Mouse (Mus musculus): ENCODE results near the gene Tmem131l. TPM values are rescaled to one million over a fixed set of nuclear protein-coding genes. Genes with fewer than 3 reads are reported as not detected.
"Not testable (repeated sequence)": the region's sequence is repeated elsewhere in the genome, so short reads cannot be mapped to it uniquely, and the experiment has no call there.

Tmem131l gene
- polyA plus RNA-seq, 1 experiment from 2014 or later: 89.0 TPM

DNA sequence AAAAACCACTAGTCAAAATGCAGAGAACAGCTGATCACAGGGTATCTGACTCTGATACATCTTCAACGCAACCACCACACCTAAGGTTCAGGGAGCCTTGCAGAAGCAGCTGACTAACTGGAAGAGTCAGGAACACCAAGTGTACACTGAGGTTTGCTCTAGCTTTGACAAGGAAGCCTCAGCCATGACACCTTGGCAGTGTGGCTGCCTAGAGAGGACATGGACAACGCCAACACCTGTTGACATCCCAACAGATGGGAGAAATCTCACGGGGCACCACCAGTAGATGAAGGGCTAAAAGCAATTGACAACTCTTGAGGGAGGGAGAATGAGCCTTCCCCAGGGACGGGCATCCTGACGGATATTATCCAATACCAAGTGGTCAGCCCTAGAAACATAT is 144.9 kb downstream of the Tmem131l start:
- no peak overlapping the region for H3K27ac ChIP-seq (ENCODE audit: low read depth, low read length)
- H3K4me1 ChIP-seq (replicated peaks; ENCODE audit: control insufficient read depth, insufficient read depth, low read length): no peaks in the 10 kb centered on the region
- H3K36me3 ChIP-seq (ENCODE audit: control insufficient read depth, insufficient read depth, low read length): peaks cover 11% of the 10 kb centered on the region
- no peak overlapping the region for H3K4me3 ChIP-seq (ENCODE audit: low read depth, low read length)
- H3K4me2 ChIP-seq (replicated peaks; ENCODE audit: low read depth, low read length): no peak overlapping the region
- no peaks in the 10 kb centered on the region for H3K27me3 ChIP-seq (ENCODE audit: control insufficient read depth, insufficient read depth, low read length)
- WGBS: 92% methylated on average over 5 of the region's 5 CpGs
- no peaks in the 10 kb centered on the region for H3K9me3 ChIP-seq (ENCODE audit: control insufficient read depth, low read length)
- no peak overlapping the region for H3K9ac ChIP-seq (ENCODE audit: low read depth, low read length)
- ATAC-seq (ENCODE audit: low FRiP score) (no peak), DNase-seq (ENCODE audit: low spot score) (no peak)

DNA sequence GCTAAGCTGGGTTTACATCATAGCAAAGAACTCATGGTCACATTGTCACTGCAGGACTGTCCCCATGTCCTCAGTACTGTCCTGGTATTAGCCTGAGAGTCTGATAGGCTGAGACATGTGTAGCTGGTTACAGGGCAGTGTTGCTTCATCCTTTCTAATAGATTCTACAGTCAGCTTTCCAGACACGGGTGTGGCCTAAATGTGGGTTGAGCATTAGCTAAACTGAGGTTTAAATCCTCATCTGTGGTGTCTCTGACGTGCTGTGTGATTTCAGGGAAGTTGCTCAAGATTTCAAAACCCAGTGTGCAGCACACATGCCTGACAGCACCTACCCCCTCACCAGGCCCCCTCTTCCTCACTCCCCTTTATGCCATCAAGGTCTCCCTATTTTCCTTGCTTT is 154.8 kb downstream of the Tmem131l start:
- no peaks in the 10 kb centered on the region for H3K9me3 ChIP-seq (ENCODE audit: control insufficient read depth, low read length)
- H3K9ac ChIP-seq (ENCODE audit: low read depth, low read length): no peak overlapping the region
- DNase-seq (ENCODE audit: low spot score) (no peak), ATAC-seq (ENCODE audit: low FRiP score) (no peak)
- 81% methylated on average over 2 of the region's 2 CpGs for WGBS
- no peaks in the 10 kb centered on the region for H3K27me3 ChIP-seq (ENCODE audit: control insufficient read depth, insufficient read depth, low read length)
- H3K27ac ChIP-seq (ENCODE audit: low read depth, low read length): no peak overlapping the region
- H3K4me2 ChIP-seq (replicated peaks; ENCODE audit: low read depth, low read length): no peak overlapping the region
- H3K36me3 ChIP-seq (ENCODE audit: control insufficient read depth, insufficient read depth, low read length): no peaks in the 10 kb centered on the region
- H3K4me1 ChIP-seq (replicated peaks; ENCODE audit: control insufficient read depth, insufficient read depth, low read length): no peaks in the 10 kb centered on the region
- H3K4me3 ChIP-seq (ENCODE audit: low read depth, low read length): no peak overlapping the region

DNA sequence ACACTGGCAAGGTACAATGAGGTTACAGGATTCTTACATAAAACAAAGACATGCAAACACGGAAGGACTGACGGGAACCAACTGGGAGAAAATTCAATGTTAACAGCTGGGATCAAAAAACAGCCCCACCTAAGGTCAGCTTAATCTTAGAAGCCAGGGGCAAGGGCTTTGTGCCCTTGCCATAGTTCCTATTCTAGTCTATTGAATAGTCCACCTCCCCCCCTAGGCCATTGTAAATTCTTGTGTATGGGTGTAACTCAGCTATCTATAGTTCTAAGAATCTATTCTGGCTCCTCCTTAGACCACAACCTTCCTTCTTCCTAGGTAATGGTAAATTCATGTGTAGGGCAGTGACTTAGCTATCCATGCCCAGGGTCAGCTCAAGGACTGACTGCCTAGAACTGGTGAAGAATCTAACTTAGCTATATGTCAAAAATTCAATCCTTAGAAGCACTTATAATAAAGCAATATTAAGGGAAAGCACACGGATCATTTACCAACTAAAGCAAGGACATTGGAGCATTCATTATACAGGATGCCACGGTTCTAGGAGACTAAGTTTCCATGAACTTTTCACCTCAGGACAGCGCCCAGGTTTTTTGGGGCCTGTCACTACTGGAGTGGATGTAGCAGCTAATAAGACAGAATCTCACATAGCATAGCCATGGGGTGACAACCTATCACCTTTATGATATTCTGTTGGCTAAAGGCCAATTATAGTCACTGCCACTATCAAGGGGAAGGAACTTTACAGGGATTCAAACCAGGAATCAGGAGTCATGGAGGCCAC is 160.5 kb downstream of the Tmem131l start:
- 85% methylated on average over 5 of the region's 5 CpGs for WGBS
- not testable (repeated sequence) for H3K9me3 ChIP-seq (ENCODE audit: control insufficient read depth, low read length); H3K27me3 ChIP-seq (ENCODE audit: control insufficient read depth, insufficient read depth, low read length); H3K4me2 ChIP-seq (replicated peaks; ENCODE audit: low read depth, low read length); H3K27ac ChIP-seq (ENCODE audit: low read depth, low read length); DNase-seq (ENCODE audit: low spot score); H3K4me3 ChIP-seq (ENCODE audit: low read depth, low read length); ATAC-seq (ENCODE audit: low FRiP score); H3K4me1 ChIP-seq (replicated peaks; ENCODE audit: control insufficient read depth, insufficient read depth, low read length); H3K9ac ChIP-seq (ENCODE audit: low read depth, low read length); H3K36me3 ChIP-seq (ENCODE audit: control insufficient read depth, insufficient read depth, low read length)

GRCm38 (mm10) chr3:83878801-83879200 is 161.2 kb downstream of the Tmem131l start:
- H3K27me3 ChIP-seq (ENCODE audit: control insufficient read depth, insufficient read depth, low read length): no peaks in the 10 kb centered on the region
- no peak overlapping the region for H3K4me2 ChIP-seq (replicated peaks; ENCODE audit: low read depth, low read length)
- no peak for DNase-seq (ENCODE audit: low spot score)
- H3K9me3 ChIP-seq (ENCODE audit: control insufficient read depth, low read length): no peaks in the 10 kb centered on the region
- no peaks in the 10 kb centered on the region for H3K4me1 ChIP-seq (replicated peaks; ENCODE audit: control insufficient read depth, insufficient read depth, low read length)
- 92% methylated on average over 4 of the region's 4 CpGs for WGBS
- no peak overlapping the region for H3K9ac ChIP-seq (ENCODE audit: low read depth, low read length)
- no peak overlapping the region for H3K27ac ChIP-seq (ENCODE audit: low read depth, low read length)
- no peak overlapping the region for H3K4me3 ChIP-seq (ENCODE audit: low read depth, low read length)
- H3K36me3 ChIP-seq (ENCODE audit: control insufficient read depth, insufficient read depth, low read length): no peaks in the 10 kb centered on the region
- ATAC-seq (ENCODE audit: low FRiP score): no peak

GRCm38 (mm10) chr3:83876299-83876698 is 163.7 kb downstream of the Tmem131l start:
- Histone ChIP-seq H3K4me2 (replicated peaks; ENCODE audit: low read depth, low read length) (no peak overlapping the region), H3K27ac (ENCODE audit: low read depth, low read length) (no peak overlapping the region), H3K36me3 (ENCODE audit: control insufficient read depth, insufficient read depth, low read length) (no peaks in the 10 kb centered on the region), H3K4me1 (replicated peaks; ENCODE audit: control insufficient read depth, insufficient read depth, low read length) (no peaks in the 10 kb centered on the region), H3K4me3 (ENCODE audit: low read depth, low read length) (no peak overlapping the region), H3K27me3 (ENCODE audit: control insufficient read depth, insufficient read depth, low read length) (no peaks in the 10 kb centered on the region), H3K9ac (ENCODE audit: low read depth, low read length) (no peak overlapping the region), H3K9me3 (ENCODE audit: control insufficient read depth, low read length) (no peaks in the 10 kb centered on the region)
- ATAC-seq (ENCODE audit: low FRiP score) (no peak), DNase-seq (ENCODE audit: low spot score) (no peak)
- 76% methylated on average over 4 of the region's 4 CpGs for WGBS

- not testable (repeated sequence) for H3K27me3 ChIP-seq (ENCODE audit: control insufficient read depth, insufficient read depth, low read length); H3K36me3 ChIP-seq (ENCODE audit: control insufficient read depth, insufficient read depth, low read length); H3K9me3 ChIP-seq (ENCODE audit: control insufficient read depth, low read length); H3K4me3 ChIP-seq (ENCODE audit: low read depth, low read length); DNase-seq (ENCODE audit: low spot score); ATAC-seq (ENCODE audit: low FRiP score); H3K9ac ChIP-seq (ENCODE audit: low read depth, low read length); H3K4me2 ChIP-seq (replicated peaks; ENCODE audit: low read depth, low read length); H3K27ac ChIP-seq (ENCODE audit: low read depth, low read length); H3K4me1 ChIP-seq (replicated peaks; ENCODE audit: control insufficient read depth, insufficient read depth, low read length)
- 92% methylated on average over 2 of the region's 2 CpGs for WGBS
Observed at GRCm38 (mm10) chr3:83875078-83875477, 164.9 kb downstream of the Tmem131l start.

DNA sequence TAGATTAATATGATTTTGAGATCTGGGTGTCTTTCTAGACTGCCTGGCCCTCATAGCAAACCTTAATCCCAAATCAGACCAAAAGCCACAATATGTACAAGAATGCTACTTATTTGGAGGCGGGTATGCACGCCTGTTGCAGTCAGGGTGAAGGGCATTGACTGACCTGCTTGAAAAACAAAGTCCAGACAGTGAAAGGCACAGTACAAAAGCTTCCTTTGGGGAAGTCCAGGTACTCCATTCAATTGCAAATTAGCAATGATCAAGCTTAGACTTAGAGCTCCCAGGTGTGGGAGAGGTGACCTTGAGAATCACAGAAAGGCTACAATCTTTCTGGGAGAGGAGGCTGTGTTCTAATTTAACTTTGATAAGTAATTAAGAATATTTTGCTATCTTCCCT is 167.1 kb downstream of the Tmem131l start:
- H3K4me3 ChIP-seq (ENCODE audit: low read depth, low read length); DNase-seq (ENCODE audit: low spot score); H3K9me3 ChIP-seq (ENCODE audit: control insufficient read depth, low read length); H3K27ac ChIP-seq (ENCODE audit: low read depth, low read length); H3K36me3 ChIP-seq (ENCODE audit: control insufficient read depth, insufficient read depth, low read length); H3K9ac ChIP-seq (ENCODE audit: low read depth, low read length); ATAC-seq (ENCODE audit: low FRiP score); H3K4me2 ChIP-seq (replicated peaks; ENCODE audit: low read depth, low read length); H3K4me1 ChIP-seq (replicated peaks; ENCODE audit: control insufficient read depth, insufficient read depth, low read length); H3K27me3 ChIP-seq (ENCODE audit: control insufficient read depth, insufficient read depth, low read length): not testable (repeated sequence)
- WGBS: 90% methylated on average over 2 of the region's 2 CpGs

DNA sequence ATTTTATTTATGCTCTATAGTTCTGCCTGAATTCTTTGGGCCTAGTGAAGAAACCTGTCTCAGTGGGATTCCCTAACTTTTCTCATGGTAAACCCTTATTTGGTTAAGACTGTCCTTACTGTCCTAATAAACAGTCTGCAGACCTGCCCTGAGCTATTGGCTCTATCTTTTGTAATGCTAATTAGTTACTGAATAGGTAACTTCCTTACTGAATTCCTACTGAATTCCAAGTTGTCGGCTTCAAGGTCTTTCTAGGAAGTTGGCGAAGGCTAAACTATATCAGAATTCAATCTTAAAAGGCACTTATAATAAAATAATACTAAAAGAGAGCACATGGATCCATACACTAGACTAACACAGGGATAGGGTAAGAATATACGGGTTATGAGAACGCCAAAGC is 168.0 kb downstream of the Tmem131l start:
- ATAC-seq (ENCODE audit: low FRiP score); H3K27me3 ChIP-seq (ENCODE audit: control insufficient read depth, insufficient read depth, low read length); H3K27ac ChIP-seq (ENCODE audit: low read depth, low read length); H3K36me3 ChIP-seq (ENCODE audit: control insufficient read depth, insufficient read depth, low read length); H3K4me3 ChIP-seq (ENCODE audit: low read depth, low read length); H3K9me3 ChIP-seq (ENCODE audit: control insufficient read depth, low read length); DNase-seq (ENCODE audit: low spot score); H3K9ac ChIP-seq (ENCODE audit: low read depth, low read length); H3K4me1 ChIP-seq (replicated peaks; ENCODE audit: control insufficient read depth, insufficient read depth, low read length); H3K4me2 ChIP-seq (replicated peaks; ENCODE audit: low read depth, low read length): not testable (repeated sequence)
- 96% methylated on average over 4 of the region's 4 CpGs for WGBS

GRCm38 (mm10) chr3:83871559-83871958 is 168.4 kb downstream of the Tmem131l start:
- not testable (repeated sequence) for DNase-seq (ENCODE audit: low spot score); H3K9ac ChIP-seq (ENCODE audit: low read depth, low read length); H3K27ac ChIP-seq (ENCODE audit: low read depth, low read length); H3K4me1 ChIP-seq (replicated peaks; ENCODE audit: control insufficient read depth, insufficient read depth, low read length); H3K9me3 ChIP-seq (ENCODE audit: control insufficient read depth, low read length); ATAC-seq (ENCODE audit: low FRiP score); H3K4me3 ChIP-seq (ENCODE audit: low read depth, low read length); H3K27me3 ChIP-seq (ENCODE audit: control insufficient read depth, insufficient read depth, low read length); H3K36me3 ChIP-seq (ENCODE audit: control insufficient read depth, insufficient read depth, low read length); H3K4me2 ChIP-seq (replicated peaks; ENCODE audit: low read depth, low read length)
- whole genome bisulfite sequencing: 92% methylated on average over 7 of the region's 7 CpGs
